Mouse (Mus musculus) neural tube, embryonic 12.5 days (tissue): ENCODE measurements around the gene Plppr2. TPM values are rescaled to one million over a fixed set of nuclear protein-coding genes. Genes with fewer than 3 reads are reported as not detected.

ENCODE experiments used
- ATAC-seq: fragments of 200-750 bp; cut with Nextera tagmentation; 2 replicates; pipeline ENCODE4 v1.8.0; 2017; ENCODE audit warnings: low read depth, mild to moderate bottlenecking, moderate TSS enrichment, moderate library complexity; ENCODE audit not compliant: low FRiP score
- H3K27ac ChIP-seq: fragments of 300-500 bp; sonication (generic); 2 replicates; pipeline ENCODE4 v1.5.1; 2016
- H3K27me3 ChIP-seq: fragments of 300-500 bp; sonication (generic); replicated peaks from 2 replicates; pipeline ENCODE4 v1.6.1; 2016; ENCODE audit warnings: mild to moderate bottlenecking
- H3K36me3 ChIP-seq: fragments of 300-500 bp; sonication (generic); 2 replicates; pipeline ENCODE4 v1.6.1; 2016; ENCODE audit warnings: mild to moderate bottlenecking
- H3K4me1 ChIP-seq: fragments of 300-500 bp; sonication (generic); 2 replicates; pipeline ENCODE4 v1.6.1; 2016
- H3K4me2 ChIP-seq: fragments of 300-500 bp; sonication (generic); replicated peaks from 2 replicates; pipeline ENCODE4 v1.6.1; 2016; ENCODE audit warnings: mild to moderate bottlenecking
- H3K4me3 ChIP-seq: fragments of 300-500 bp; sonication (generic); 2 replicates; pipeline ENCODE4 v1.5.1; 2016
- H3K9ac ChIP-seq: fragments of 300-500 bp; sonication (generic); 2 replicates; pipeline ENCODE4 v1.6.1; 2016; ENCODE audit warnings: mild to moderate bottlenecking
- H3K9me3 ChIP-seq: fragments of 300-500 bp; sonication (generic); 2 replicates; pipeline ENCODE4 v1.6.1; 2016; ENCODE audit warnings: mild to moderate bottlenecking
- WGBS: fragments of 180-500 bp; shearing (Covaris S2); methylation state at CpG from one replicate; pipeline ENCODE4 v1.1.7; 2016; 5-methylcytosine and 5-hydroxymethylcytosine counted together
- polyA plus RNA-seq: library from polyadenylated mRNA; unstranded; fragments of >200 nt; fragmentation: Nextera tagmentation; extraction: Ambion mirVana; gene quantifications from 2 replicates; pipeline ENCODE4 v1.2.1, GENCODE M21; 2016

Plppr2 gene
- polyA plus RNA-seq, 1 experiment from 2014 or later = 56.2 TPM

GRCm38 (mm10) chr9:21923036-21923435 is 13.8 kb upstream of the Plppr2 start:
- H3K9me3 ChIP-seq = no peaks in the 10 kb centered on the region
- no peak overlapping the region for H3K27ac ChIP-seq
- H3K4me2 ChIP-seq = no peak overlapping the region
- H3K4me3 ChIP-seq = no peak overlapping the region
- H3K9ac ChIP-seq = no peak overlapping the region
- no peaks in the 10 kb centered on the region for H3K27me3 ChIP-seq
- H3K4me1 ChIP-seq = peaks cover 13% of the 10 kb centered on the region
- WGBS = 89% methylated on average over 4 of the region's 4 CpGs
- no peaks in the 10 kb centered on the region for H3K36me3 ChIP-seq
- ATAC-seq = no peak

- no peaks in the 10 kb centered on the region for H3K27me3 ChIP-seq
- ATAC-seq = no peak
- no peak overlapping the region for H3K4me2 ChIP-seq
- no peak overlapping the region for H3K4me3 ChIP-seq
- H3K36me3 ChIP-seq = no peaks in the 10 kb centered on the region
- H3K4me1 ChIP-seq = peaks cover 13% of the 10 kb centered on the region
- no peak overlapping the region for H3K9ac ChIP-seq
- no peaks in the 10 kb centered on the region for H3K9me3 ChIP-seq
- WGBS = 83% methylated on average over 3 of the region's 3 CpGs
- H3K27ac ChIP-seq = no peak overlapping the region
Observed at GRCm38 (mm10) chr9:21923490-21924098, 13.2 kb upstream of the Plppr2 start.

GRCm38 (mm10) chr9:21924099-21924493 is 12.7 kb upstream of the Plppr2 start:
- Histone ChIP-seq H3K9ac (no peak overlapping the region), H3K9me3 (no peaks in the 10 kb centered on the region), H3K27ac (no peak overlapping the region), H3K4me2 (no peak overlapping the region), H3K4me1 (peaks cover 13% of the 10 kb centered on the region), H3K27me3 (no peaks in the 10 kb centered on the region), H3K36me3 (no peaks in the 10 kb centered on the region), H3K4me3 (no peak overlapping the region)
- whole genome bisulfite sequencing = 85% methylated on average over 6 of the region's 6 CpGs
- ATAC-seq = no peak

GRCm38 (mm10) chr9:21925034-21925433 is 11.8 kb upstream of the Plppr2 start:
- 91% methylated on average over 3 of the region's 3 CpGs for WGBS
- Histone ChIP-seq H3K9me3 (no peaks in the 10 kb centered on the region), H3K27ac (no peak overlapping the region), H3K27me3 (no peaks in the 10 kb centered on the region), H3K4me2 (no peak overlapping the region), H3K4me1 (peaks cover 13% of the 10 kb centered on the region), H3K36me3 (no peaks in the 10 kb centered on the region), H3K9ac (no peak overlapping the region), H3K4me3 (no peak overlapping the region)
- no peak for ATAC-seq

- H3K36me3 ChIP-seq = no peaks in the 10 kb centered on the region
- H3K4me1 ChIP-seq = peaks cover 13% of the 10 kb centered on the region
- ATAC-seq = no peak
- no peaks in the 10 kb centered on the region for H3K27me3 ChIP-seq
- H3K27ac ChIP-seq = no peak overlapping the region
- no peak overlapping the region for H3K4me2 ChIP-seq
- H3K4me3 ChIP-seq = no peak overlapping the region
- no peak overlapping the region for H3K9ac ChIP-seq
- no peaks in the 10 kb centered on the region for H3K9me3 ChIP-seq
- WGBS = 91% methylated on average over 1 of the region's 1 CpGs
Observed at GRCm38 (mm10) chr9:21925506-21925905, 11.3 kb upstream of the Plppr2 start.

- 81% methylated on average over 6 of the region's 6 CpGs for WGBS
- Histone ChIP-seq H3K4me1 (peaks cover 13% of the 10 kb centered on the region), H3K9ac (no peak overlapping the region), H3K9me3 (no peaks in the 10 kb centered on the region), H3K27ac (no peak overlapping the region), H3K4me2 (peak overlapping the region; percentile 67), H3K27me3 (no peaks in the 10 kb centered on the region), H3K4me3 (0 out of 2 replicates have a peak overlapping the region, but pooled peaks have one; percentile 49), H3K36me3 (no peaks in the 10 kb centered on the region)
- ATAC-seq = no peak
Observed at GRCm38 (mm10) chr9:21926155-21926554, 10.7 kb upstream of the Plppr2 start.

GRCm38 (mm10) chr9:21926784-21927183 is 10.0 kb upstream of the Plppr2 start:
- Histone ChIP-seq H3K4me1 (peaks cover 13% of the 10 kb centered on the region), H3K36me3 (no peaks in the 10 kb centered on the region), H3K27ac (no peak overlapping the region), H3K4me2 (peak overlapping the region; percentile 67), H3K4me3 (peak overlapping the region; percentile 49), H3K27me3 (no peaks in the 10 kb centered on the region), H3K9me3 (no peaks in the 10 kb centered on the region), H3K9ac (peak overlapping the region; percentile 64)
- 4% methylated on average over 6 of the region's 6 CpGs for WGBS
- ATAC-seq = peak; percentile 8; the same call in 1 of the 2 replicates

GRCm38 (mm10) chr9:21927208-21927753 is 9.6 kb upstream of the Plppr2 start, which contains the start of the genes Ccdc159 and Tmem205:
Ccdc159 (plus strand) TSS chr9:21927471.
Tmem205 (minus strand) TSS chr9:21927556.
- peak; percentile 96 for ATAC-seq
- Histone ChIP-seq H3K4me1 (peaks cover 13% of the 10 kb centered on the region), H3K27me3 (no peaks in the 10 kb centered on the region), H3K4me2 (peak within 1 kb of the TSS; percentile 67), H3K4me3 (peak within 1 kb of the TSS; percentile 49), H3K27ac (no peak within 1 kb of the TSS), H3K9me3 (no peaks in the 10 kb centered on the region), H3K9ac (peak within 1 kb of the TSS; percentile 64), H3K36me3 (no peaks in the 10 kb centered on the region)
- under 1% methylated on average over 28 of the region's 28 CpGs for WGBS

GRCm38 (mm10) chr9:21929208-21929607 is 7.6 kb upstream of the Plppr2 start:
- Histone ChIP-seq H3K4me1 (peaks cover 13% of the 10 kb centered on the region), H3K4me2 (no peak overlapping the region), H3K9ac (no peak overlapping the region), H3K9me3 (no peaks in the 10 kb centered on the region), H3K27ac (no peak overlapping the region), H3K36me3 (no peaks in the 10 kb centered on the region), H3K4me3 (no peak overlapping the region), H3K27me3 (peaks cover 2% of the 10 kb centered on the region; the same call in 1 of the 2 replicates)
- WGBS = 83% methylated on average over 3 of the region's 3 CpGs
- ATAC-seq = no peak

- 63% methylated on average over 2 of the region's 2 CpGs for WGBS
- Histone ChIP-seq H3K4me2 (no peak overlapping the region), H3K36me3 (no peaks in the 10 kb centered on the region), H3K27me3 (peaks cover 2% of the 10 kb centered on the region; the same call in 1 of the 2 replicates), H3K4me3 (no peak overlapping the region), H3K27ac (no peak overlapping the region), H3K9ac (no peak overlapping the region), H3K4me1 (peaks cover 2% of the 10 kb centered on the region; the same call in 1 of the 2 replicates), H3K9me3 (no peaks in the 10 kb centered on the region)
- ATAC-seq = no peak
Observed at GRCm38 (mm10) chr9:21932006-21932405, 4.8 kb upstream of the Plppr2 start.

GRCm38 (mm10) chr9:21932445-21933137 is 4.2 kb upstream of the Plppr2 start:
- no peak overlapping the region for H3K9ac ChIP-seq
- H3K4me1 ChIP-seq = peaks cover 4% of the 10 kb centered on the region
- no peak overlapping the region for H3K27ac ChIP-seq
- H3K36me3 ChIP-seq = no peaks in the 10 kb centered on the region
- ATAC-seq = no peak
- H3K9me3 ChIP-seq = no peaks in the 10 kb centered on the region
- H3K27me3 ChIP-seq = peaks cover 2% of the 10 kb centered on the region; the same call in 1 of the 2 replicates
- no peak overlapping the region for H3K4me3 ChIP-seq
- WGBS = 60% methylated on average over 12 of the region's 12 CpGs
- no peak overlapping the region for H3K4me2 ChIP-seq

GRCm38 (mm10) chr9:21934021-21934420 is 2.8 kb upstream of the Plppr2 start:
- no peak for ATAC-seq

More at GRCm38 (mm10) chr9:21934021-21934420, 2.8 kb upstream of the Plppr2 start:
- H3K36me3 ChIP-seq = peaks cover 1% of the 10 kb centered on the region; the same call in 1 of the 2 replicates
- H3K27me3 ChIP-seq = peaks cover 2% of the 10 kb centered on the region; the same call in 1 of the 2 replicates
- whole genome bisulfite sequencing = 88% methylated on average over 12 of the region's 12 CpGs
- peaks cover 12% of the 10 kb centered on the region for H3K4me1 ChIP-seq
- no peak overlapping the region for H3K4me3 ChIP-seq
- H3K9ac ChIP-seq = no peak overlapping the region
- H3K27ac ChIP-seq = no peak overlapping the region
- H3K9me3 ChIP-seq = no peaks in the 10 kb centered on the region
- H3K4me2 ChIP-seq = no peak overlapping the region
